Mouse (Mus musculus) adrenal gland, adult 18-20 months (tissue): ENCODE data around the gene Chd2. TPM values are rescaled to one million over a fixed set of nuclear protein-coding genes. Genes with fewer than 3 reads are reported as not detected.

Experiments used
- DNase-seq, 2 experiments: peaks; one replicate each; pipeline ENCODE4 v3.0.0; 2021 to 2022; ENCODE audit warnings: low spot score in 2 of 2
- long read RNA-seq, 2 experiments: library from polyadenylated mRNA; stranded (forward); transcript quantifications; one replicate each; pipeline ENCODE4 v2.0.0; 2021
- total RNA-seq, 2 experiments: library from RNA; stranded (reverse); gene quantifications; 1 replicate in 1 of 2; 2 replicates in 1 of 2; pipeline ENCODE4 v1.2.3; 2021

The Chd2 gene
- 10 to 100 TPM; 35.5 to 35.8 TPM for total RNA-seq
- long read RNA-seq, experiment 1, partial matches to known transcripts = 1 of 3 reads
- long read RNA-seq, experiment 1, other reads (novel, unspliced or antisense) = 0 of 3 reads
- long read RNA-seq, experiment 2, partial matches to known transcripts = 16 of 31 reads
- long read RNA-seq, experiment 2, other reads (novel, unspliced or antisense) = 12 of 31 reads

DNA sequence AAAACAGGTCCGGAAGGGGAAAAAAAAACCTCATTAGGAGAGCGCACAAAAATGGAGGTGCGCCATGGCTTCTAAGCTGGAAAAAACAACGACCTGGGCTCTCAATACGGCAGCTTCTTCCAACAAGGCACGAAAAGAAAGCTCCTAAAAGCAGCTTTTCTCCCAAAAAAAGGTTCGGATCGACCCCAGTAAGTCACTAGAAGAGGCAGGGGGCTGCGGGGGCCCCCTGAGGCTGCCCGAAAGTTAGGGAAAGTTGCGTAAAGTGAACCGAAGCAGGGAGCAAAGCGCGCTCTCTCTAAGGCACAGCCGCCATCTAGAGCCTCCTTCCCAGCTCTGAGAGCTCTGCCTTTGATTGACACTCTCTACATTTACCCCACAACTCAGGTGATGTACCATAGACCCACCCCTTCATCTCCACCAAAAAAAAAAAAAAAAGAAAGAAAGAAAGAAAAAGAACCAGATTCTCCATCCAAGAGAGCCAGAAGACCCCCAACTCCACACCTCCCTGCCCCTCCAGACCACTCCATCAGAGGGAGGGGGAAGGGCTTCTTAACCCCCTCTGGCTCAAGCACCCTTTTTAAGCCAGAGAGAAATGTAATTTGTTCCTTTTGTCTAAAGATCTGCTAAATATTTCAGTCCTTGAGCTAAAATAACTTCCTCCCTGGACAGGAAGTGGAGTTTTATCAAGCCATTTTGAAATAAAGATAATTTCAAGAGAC lies at the start of gene Chd2:
Gene Chd2 (minus strand): TSS at position 419 of the 719 bp plus-strand sequence.
- peak; percentile 58 to 66 for DNase-seq

DNA sequence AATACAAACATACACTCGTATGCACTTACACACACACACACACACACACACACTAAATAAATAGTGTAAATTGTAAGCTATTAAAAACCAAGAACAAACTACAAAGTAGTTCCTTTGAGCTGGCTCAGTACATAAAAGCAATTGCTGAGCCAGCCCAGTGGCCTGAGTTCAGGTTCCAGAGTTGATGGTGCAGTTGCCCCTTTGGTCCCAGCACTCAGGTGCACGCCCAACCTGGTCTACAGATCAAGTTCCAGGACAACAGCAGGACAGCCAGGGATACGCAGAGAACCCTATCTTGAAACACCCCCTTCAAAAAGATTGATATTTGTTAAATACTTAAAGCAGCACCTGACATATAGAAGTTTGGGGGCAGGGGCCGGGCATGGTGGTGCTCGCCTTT lies 49.1 kb upstream of the Chd2 start:
- DNase-seq = no peak

DNA sequence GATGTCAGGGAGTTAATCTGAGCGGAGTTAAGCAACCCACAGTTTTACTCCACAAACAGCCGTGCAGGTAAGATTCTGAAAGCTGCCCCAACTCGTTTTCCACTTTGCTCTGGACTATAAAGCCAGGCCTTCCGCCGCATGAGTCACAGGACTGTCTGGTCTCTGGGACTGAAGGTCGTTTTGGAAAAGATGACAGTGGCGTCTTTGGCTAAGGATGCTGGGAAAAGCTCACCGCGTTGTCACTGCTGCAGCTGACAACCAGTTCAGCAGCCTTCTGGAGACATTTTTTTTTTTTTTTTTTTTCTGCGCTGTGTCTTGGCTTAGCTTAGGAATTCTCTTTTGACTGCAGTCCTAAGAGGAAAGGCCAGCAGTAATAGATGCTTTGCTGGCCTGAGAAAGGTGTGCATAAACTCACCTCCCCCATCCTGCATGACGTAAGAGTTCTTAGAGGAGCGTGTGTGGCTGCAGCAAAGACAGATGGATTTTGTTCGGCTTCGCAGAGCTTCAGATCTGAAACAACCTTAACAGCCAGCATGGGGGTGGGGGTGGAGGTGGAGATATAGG lies 47.7 kb upstream of the Chd2 start:
- peak; percentile 41 to 42 for DNase-seq

DNA sequence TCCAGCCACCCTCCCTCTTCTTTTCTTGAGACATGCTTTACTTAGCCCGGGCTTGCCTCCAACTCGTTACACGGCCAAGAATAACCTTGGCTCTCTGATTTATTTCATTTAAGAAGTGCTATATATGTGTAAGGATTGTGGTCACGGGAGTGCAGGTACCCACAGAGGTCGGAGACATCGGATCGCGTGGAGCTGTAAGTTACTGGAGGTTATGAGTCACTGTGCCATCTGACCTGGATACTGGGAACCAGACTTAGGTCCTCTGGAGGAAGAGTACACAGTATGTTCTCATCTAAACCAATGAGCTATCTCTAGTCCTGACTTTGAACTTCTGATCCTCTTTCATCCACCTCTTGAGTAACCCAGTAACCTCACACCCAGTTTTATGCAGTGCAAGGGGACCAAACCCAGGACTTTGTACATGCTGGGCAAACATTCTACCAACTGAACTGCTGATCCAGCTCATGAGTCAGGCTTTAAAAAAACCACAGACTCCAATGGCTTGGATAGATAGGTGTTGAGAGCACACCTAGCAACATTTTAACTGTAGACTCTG lies 46.8 kb upstream of the Chd2 start:
- DNase-seq = no peak

- DNase-seq = no peak
Measured at GRCm38 (mm10) chr7:73586717-73587116, 45.1 kb upstream of the Chd2 start.

DNA sequence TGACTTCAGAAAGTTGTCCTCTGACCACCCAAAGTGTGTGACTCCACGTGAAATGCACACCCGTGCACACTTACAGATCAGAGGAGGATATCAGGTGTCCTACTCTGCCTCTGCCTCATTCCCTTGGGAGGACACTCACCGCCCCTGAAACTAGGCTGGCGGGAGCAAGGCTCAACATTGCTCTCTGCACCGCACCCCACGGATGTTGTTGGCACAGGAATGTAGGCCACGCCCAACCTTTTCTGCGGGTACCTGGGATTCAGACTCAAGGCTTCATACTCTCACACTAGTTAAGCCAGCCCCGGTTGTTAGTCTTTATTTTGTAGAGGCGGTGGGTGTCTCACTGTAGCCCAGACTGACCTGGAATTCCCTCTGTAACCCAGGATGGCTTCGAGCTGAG lies 44.6 kb upstream of the Chd2 start:
- no peak for DNase-seq

DNA sequence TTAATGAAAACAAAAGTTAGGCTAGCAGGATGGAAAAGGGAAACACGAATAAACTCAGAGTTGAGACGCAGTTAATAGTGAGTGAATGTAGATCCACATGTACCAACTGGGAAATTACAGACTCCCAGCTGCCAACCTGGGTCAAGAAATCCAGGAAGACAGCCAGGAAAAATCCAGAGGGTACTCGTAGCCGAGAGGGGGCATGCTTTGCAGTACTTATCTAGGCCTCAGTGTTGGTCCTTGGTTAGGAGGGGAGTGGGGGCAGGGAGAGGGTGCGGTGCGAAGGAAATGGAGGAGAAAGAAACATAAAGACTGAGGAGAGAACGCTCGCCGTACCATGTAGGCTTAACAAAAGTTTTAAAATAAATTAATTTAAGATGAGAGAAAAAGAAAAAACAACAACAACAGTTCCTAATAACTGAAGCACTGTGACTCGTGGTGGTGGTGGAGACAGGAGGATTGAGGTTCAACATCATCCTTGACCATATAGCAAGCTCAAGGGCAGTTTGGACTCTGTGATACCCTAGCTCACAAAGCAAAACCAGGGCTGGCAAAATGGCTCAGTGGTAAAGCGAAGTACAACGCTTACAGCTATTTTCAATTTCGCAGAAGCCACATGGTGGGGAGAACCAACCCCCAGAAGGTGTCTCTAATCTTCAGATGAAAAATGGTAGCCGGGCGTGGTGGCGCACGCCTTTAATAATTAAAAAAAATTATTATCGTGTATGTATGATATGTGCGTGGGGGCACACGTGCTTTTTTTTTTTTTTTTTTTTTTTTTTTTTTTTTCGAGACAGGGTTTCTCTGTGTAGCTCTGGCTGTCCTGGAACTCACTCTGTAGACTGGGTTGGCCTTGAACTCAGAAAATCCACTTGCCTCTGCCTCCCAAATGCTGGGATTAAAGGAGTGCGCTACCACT lies 43.7 kb upstream of the Chd2 start:
- no peak for DNase-seq

GRCm38 (mm10) chr7:73584009-73584995 lies 42.7 kb upstream of the Chd2 start:
- DNase-seq = peak in 1 of 2 experiments; percentile 59

DNA sequence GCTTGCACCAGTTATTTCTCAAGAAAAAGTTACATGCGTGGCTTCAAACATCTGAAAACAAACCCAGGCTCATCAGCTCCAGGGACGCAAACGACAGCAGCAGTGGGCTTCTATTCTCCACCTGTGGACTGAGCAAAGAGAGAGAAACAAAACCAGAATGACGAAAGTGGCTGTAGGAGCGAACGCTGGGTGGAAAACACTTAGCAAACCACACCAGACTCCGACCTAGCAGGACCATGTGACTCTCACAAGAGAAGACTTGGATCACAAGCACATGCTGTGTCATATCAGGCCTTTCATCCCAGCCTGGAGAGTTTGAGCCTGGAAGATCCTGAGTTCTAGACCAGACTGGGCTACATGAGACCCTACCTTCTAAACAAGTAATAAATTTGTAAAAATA lies 41.8 kb upstream of the Chd2 start:
- no peak for DNase-seq

GRCm38 (mm10) chr7:73581836-73582375 lies 40.3 kb upstream of the Chd2 start:
- DNase-seq = no peak

DNA sequence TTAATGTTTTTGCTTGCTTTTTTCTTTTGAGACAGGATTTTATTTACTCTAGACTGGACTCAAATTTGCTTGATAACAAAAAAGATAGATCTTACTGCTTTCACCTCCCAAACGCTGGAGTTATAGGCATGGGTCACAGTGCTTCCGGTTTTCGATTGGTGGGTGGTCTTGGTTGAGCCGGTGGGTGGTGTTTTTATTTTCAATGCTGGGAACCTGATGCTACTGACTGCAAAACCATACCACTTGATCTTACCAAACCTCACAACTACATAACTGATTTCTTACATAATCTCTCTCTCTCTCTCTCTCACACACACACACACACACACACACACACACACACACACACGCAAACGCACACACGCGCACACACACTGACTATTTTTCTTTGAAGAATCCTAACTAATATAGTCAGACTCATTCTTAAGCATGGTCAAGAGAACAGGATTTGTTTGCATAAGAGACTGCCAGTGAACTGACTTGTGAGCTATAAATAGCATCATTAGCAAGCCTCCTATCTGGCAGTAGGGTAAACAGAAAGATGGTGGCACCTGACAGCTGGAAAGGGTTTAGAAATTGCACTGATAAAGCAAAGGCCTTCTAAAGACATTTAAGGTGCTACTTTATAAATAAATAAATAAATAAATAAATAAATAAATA lies 37.6 kb upstream of the Chd2 start:
- DNase-seq = no peak

DNA sequence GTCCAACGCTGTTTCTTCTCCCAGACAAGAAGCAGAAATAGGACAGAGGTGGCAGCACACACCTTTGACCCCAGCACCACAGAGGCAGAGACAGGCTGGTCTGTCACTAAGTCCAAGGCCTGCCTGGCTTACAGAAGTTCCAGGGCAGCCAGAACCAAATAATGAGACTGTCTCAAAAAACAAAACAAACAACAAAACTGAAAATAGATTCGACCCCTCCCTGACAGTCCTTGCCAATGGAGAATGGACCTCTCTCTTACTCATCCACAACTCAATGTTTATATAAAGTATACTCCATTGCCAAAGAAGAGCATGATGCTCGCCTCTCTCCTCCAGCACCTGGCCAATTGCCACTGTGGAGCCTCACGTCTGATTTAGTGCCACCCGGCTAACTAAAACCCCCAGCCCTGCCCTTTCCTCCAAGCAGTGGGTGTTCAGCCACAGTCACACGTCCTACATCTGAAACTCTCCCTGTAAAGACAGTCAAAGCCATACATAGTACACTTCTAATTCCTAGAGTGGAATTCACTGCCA lies 36.3 kb upstream of the Chd2 start:
- peak in 1 of 2 experiments; percentile 13 for DNase-seq

DNA sequence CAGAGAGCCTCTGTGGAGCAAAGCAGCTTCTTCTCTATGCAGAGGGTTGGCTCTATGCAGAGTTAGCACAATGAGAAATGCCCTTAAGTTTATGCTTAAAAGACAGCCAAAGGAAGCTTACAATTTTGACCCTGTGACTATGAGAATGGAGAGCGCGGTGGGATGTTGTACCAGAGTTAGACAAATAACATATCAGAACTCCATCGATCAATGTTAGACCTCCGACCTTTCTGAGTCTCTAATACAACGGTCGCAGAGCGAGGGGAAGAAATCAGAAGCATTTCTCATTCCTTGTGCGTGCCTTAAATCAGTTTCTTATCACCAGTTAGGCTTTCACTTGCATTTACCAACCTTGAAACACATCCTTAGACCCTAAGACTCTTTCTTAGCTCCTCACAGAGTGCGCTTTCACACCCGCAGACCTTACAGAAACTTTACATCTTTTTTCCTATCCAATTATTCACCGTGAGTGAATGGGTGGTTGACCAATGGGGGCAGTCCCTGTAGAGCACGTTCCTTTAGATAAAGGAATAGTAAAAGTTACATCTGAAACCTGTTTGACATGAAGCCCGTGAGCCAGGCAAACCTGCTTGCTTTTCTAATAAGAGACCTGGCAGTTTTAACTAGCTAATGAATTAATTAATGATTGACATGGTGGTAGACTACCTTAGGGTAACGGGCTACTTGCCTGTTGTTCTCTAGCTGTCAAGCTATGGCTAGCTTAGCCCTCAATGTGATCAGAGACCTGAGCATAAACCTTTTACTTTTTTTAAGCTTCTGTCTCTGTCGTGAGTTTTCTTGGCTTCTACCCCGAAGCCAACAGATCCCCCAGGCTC lies 34.7 kb upstream of the Chd2 start:
- DNase-seq = no peak

DNA sequence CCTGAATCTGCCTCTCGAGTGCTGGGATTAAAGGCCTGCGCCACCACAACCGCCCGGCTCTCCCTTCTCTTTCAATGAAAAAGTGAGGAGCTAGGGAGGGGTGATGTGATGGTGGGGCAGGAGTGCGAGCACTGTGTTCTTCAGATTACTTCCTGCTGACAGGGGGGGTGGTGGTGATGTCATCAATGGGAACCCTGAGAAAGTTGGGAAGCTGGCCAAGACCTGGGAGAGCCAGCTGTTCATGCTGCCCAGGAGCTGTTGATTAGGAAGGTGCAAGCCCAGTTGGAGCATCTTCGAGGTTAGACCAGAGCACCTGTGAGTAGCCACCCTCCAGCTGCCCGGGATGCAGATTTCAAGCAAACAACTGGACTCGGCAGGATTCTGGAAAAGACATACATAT lies 33.6 kb upstream of the Chd2 start:
- DNase-seq = peak in 1 of 2 experiments; percentile 17

DNA sequence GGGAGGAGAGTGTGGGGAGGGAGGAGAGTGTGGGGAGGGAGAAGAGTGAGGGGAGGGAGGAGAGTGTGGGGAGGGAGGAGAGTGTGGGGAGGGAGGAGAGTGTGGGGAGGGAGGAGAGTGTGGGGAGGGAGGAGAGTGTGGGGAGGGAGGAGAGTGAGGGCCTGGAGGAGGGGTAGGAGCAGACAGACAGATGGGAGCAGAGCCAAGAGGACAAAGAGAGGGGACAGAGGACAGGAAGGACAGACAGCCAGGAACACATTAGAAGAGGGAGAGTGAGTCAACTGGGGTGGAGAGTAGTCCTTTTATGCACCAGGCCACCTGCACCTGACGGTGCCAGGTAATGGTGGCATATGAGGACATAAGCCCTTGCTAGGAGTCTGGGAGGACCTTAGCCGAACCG lies 33.0 kb upstream of the Chd2 start:
- DNase-seq = peak in 1 of 2 experiments; percentile 6

DNA sequence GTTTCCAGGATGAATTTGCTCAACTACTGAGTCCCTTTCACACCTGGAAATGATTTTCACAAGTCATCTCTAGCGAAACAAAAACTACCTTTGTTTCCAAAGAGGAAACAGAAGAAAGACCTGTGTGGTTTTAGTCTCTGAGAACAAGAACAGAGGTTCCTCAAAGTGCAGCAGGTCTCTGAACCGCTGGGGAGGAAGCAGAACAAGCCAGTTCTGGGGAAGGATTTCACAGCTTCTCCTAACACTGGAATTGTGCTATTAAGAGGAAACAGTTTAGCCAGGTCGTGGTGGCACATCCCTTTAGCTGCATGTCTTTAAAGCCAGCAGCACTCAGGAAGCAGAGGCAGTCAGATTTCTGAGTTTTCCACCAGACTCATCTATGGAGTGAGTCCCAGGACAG lies 30.9 kb upstream of the Chd2 start:
- peak in 1 of 2 experiments; percentile 13 for DNase-seq

GRCm38 (mm10) chr7:73568801-73569403 lies 27.3 kb upstream of the Chd2 start:
- peak in 1 of 2 experiments; percentile 12 for DNase-seq
